In genomic region chr2:51991447-51991846, GRCm38 (mm10) we compare ENCODE assay signal across 18 mouse cellular contexts.
"Had no signal": no experiment of that assay in that cellular context is flagged by ENCODE, and none has a peak within 500 bp of the region (broad histone marks: within the 10 kb centered on the region; RNA-seq: fewer than 3 reads in every experiment).

No protein-coding gene starts in this region.

- H3K27me3 ChIP-seq: liver, embryonic 13.5 days; lung, embryonic 15.5 days; midbrain, embryonic 15.5 days; neural tube, embryonic 12.5 days; stomach, embryonic 15.5 days had no signal

- H3K9ac ChIP-seq: liver, embryonic 13.5 days; liver, postnatal 0 days; lung, embryonic 15.5 days; midbrain, embryonic 15.5 days; neural tube, embryonic 12.5 days; stomach, embryonic 15.5 days had no signal

- H3K4me3 ChIP-seq: layer of hippocampus, adult 2 months; limb, embryonic 10.5 days; liver, embryonic 13.5 days; lung, embryonic 15.5 days; megakaryocyte, embryonic 14.5 days; midbrain, embryonic 15.5 days; neural tube, embryonic 12.5 days; stomach, embryonic 15.5 days had no signal

- H3K27ac ChIP-seq: kidney, postnatal 0 days; layer of hippocampus, adult 2 months; limb, embryonic 10.5 days; liver, embryonic 13.5 days; lung, embryonic 15.5 days; midbrain, embryonic 15.5 days; neural tube, embryonic 12.5 days; stomach, embryonic 15.5 days had no signal

- H3K36me3 ChIP-seq: limb, embryonic 10.5 days; liver, embryonic 13.5 days; lung, embryonic 15.5 days; midbrain, embryonic 15.5 days; neural tube, embryonic 12.5 days; stomach, embryonic 15.5 days had no signal

- DNase-seq: kidney, adult 11 months; kidney, adult 9 months; kidney, postnatal 36 days; liver, embryonic 13.5 days; liver, postnatal 0 days; lung, postnatal 14 days; right cerebral cortex, postnatal 4 days; spleen, adult 18-20 months; thymus, adult 2 months; thymus, postnatal 25 days had no signal

- ATAC-seq: liver, postnatal 0 days; midbrain, embryonic 15.5 days had no signal

- H3K4me1 ChIP-seq: limb, embryonic 10.5 days; liver, embryonic 13.5 days; lung, embryonic 15.5 days; megakaryocyte, embryonic 14.5 days; midbrain, embryonic 15.5 days; neural tube, embryonic 12.5 days; stomach, embryonic 15.5 days had no signal
